Mouse (Mus musculus): ENCODE data around the gene Gm3448.
"Not testable (repeated sequence)": the region's sequence is repeated elsewhere in the genome, so short reads cannot be mapped to it uniquely, and the experiment has no call there.

DNA sequence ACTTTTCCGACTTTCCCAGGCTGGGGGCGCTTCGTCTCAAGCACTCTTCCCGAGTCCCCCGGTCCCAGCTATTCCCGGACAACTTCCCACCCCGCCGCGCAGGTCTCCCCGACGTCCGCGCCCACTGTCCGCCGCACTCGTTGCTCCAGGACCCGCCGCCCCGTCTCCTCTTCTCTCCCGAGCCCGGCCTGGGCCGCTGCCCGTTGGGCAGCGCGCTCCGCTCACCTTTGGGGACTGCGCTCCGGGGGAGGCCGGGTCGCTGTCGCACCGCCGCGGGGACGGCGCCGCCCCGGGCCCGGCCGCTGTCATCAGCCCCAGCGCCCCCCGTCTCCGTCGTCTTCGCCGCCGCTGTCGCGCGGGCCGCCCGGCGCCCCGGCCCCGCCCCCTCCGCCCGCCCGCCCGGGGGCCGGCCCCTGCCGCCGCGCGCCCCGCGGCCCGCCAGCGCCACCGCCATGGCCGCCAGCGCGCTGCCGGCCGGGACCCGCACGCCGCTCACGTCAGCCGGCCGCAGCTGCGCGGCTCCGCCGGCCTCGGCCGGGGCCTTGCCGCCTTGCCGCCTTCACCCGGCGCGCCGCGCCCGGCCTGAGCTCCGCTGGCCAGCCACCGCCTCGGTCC, 17.4 kb downstream of the Gm3448 start:
- not testable (repeated sequence) for TF ChIP-seq CTCF, EP300 (IDR thresholded peaks at IDR 0.05; ENCODE audit: low read depth)
